Mouse (Mus musculus) T-helper 17 cell (primary cell): ENCODE measurements around the gene Wwc2.

Experiments
- in situ Hi-C, 2 experiments: fragments of 300-600 bp; cut with MboI, MseI; formaldehyde crosslinking; loops; 1 replicate in 1 of 2; 2 replicates in 1 of 2; pipeline ENCODE4 v1.15.1; 2025; ENCODE audit warnings: high pct_unique_total_duplicates in 2 of 2

Gene Wwc2

DNA sequence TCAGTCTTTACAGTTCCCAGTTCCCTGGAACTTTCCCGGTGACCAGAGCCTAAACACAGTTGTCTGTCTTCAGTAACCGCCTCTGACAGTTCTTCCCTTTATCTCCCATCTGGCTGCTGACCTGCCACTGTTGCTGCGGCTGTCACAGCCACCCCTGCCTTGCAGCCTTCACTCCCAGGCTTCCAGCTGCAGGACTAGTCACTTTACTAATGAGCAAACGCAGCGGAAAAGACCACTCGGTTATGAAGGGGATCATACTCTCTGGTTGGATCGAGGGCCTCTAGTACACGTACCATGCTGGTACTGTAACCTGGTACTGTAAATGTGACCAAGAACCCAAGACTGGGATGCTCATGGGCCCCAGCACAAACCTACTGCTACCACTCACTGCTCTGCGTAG lies 83.7 kb downstream of the Wwc2 start:
- in situ Hi-C loops, result no loop called here

GRCm38 (mm10) chr8:47906142-47906541 lies 84.6 kb downstream of the Wwc2 start:
- in situ Hi-C loops, result no loop called here

DNA sequence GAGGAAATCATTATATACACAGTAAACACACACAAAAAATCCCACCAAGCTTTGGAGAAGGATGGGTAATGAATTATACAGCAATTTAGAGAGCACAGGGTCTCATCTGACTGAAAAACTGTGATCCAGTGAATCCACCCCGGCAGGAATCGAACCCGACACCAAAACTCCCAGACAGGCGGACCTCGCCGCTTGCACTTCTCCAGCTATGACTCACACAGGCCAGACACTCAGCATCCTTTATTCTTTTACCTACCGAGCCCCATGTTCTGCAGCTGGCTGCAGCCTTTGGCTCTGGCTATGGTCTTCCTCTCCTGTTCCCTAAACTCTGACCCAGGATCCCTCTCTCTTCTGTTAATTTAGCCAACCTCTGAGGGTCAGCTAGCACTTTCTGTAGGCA lies 85.5 kb downstream of the Wwc2 start:
- in situ Hi-C loops, result no loop called here

GRCm38 (mm10) chr8:47904004-47904403 lies 86.7 kb downstream of the Wwc2 start:
- in situ Hi-C loops, result no loop called here

DNA sequence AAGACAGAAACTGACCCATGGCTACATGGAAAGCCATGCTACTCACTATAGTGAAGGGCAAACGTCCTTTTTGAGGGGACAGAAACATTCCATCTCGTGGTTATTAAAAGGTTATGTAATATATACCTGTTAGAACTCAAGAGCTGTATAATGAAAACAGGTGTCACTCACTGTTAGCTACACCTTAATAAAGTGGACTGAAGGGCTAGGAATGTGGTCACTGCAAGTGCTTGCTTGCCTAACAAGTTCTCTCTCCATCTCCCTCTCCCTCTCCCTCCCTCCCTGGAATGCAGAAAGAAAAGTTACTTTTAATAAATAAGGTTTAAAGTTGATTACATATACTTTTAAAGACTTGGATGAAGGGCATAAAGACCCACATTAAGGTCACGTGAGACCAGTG lies 88.0 kb downstream of the Wwc2 start:
- in situ Hi-C loops, result no loop called here

DNA sequence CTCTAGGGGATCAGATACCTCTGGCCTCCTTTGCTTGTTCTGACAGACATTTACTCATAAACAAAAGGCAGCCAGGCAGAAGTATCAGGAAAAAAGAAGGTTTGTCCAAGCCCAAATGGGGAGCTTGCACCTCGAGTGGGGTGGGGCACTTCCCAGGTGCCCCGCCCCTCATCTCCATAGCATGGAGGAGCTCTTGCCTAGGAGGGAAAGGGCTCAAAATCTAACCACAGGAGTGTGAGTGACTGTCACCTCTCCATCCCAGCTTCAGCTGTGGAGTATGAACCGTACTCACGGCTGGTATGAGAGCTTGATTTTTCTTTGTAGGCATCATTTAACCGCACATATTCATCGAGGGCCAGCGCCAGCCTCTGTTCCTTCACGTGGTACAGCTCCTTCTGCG lies 90.4 kb downstream of the Wwc2 start:
- in situ Hi-C loops, result no loop called here

DNA sequence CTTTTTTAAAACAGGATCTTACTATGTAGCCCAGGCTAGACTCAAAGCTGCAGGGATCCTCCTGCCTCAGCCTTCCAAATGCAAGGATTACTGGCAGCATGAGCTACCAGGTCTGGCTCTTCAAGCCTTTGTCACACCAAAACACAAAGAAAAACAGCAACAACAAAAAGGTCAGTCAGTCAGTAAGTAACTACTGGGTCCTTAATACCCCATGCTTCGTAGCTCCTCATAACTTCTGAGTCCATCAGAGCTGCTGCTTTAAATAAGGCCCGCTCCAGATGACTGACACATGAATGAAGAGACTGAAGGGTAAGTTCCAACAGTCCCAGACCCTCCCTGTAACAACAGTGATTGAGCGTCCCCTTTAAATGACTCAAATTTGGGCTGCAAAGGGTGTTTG lies 90.8 kb downstream of the Wwc2 start:
- in situ Hi-C loops, result loop anchor here in 1 of 2 experiments (10.0 kb wide), 1 partner anchor 515 kb away; no protein-coding TSS in a partner anchor

- in situ Hi-C loops, result loop anchor here in 1 of 2 experiments (10.0 kb wide), 1 partner anchor 508 kb away; no protein-coding TSS in a partner anchor
Measured at GRCm38 (mm10) chr8:47892419-47892818, 98.3 kb downstream of the Wwc2 start.

DNA sequence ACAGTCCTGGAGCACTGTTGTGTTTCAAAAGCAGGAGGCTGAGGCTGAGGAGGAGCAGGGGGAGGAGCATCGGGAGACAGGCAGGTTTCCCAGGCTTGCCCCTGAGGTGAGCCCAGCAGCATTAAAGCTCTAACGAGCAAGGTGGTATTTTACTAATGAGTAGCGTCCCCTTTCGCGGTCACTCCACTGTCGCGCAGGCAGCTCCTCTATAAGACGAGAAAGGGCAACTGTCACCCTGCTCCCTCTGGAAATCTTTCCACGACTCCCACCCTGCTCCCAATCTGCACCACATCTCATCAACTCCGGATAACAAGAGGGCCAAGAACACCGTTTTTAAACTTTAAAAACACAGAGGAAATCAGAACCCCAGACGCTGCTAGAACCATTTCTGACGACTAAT lies 99.1 kb downstream of the Wwc2 start:
- in situ Hi-C loops, result loop anchor here in 1 of 2 experiments (10.0 kb wide), 1 partner anchor 507 kb away; no protein-coding TSS in a partner anchor

DNA sequence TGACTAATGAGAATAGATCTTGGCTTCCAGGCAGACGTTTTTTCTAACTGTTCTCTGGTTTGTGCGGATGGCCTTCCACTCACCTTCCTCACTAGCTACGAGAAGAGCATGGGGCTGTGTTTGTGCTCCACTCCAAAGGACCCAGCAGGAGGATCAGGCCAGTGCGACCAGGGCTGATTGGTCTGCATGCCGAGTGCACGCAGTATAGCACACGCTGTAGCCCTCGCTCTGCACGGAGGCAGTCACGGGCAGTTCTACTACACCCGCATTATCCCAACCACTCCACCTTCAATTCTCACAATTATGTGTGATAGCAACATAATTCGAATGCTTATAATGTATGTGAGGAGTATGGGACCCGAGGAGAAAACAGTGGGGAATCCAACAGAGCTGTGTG lies 99.9 kb downstream of the Wwc2 start:
- in situ Hi-C loops, result loop anchor here in 1 of 2 experiments (10.0 kb wide), 1 partner anchor 506 kb away; no protein-coding TSS in a partner anchor

DNA sequence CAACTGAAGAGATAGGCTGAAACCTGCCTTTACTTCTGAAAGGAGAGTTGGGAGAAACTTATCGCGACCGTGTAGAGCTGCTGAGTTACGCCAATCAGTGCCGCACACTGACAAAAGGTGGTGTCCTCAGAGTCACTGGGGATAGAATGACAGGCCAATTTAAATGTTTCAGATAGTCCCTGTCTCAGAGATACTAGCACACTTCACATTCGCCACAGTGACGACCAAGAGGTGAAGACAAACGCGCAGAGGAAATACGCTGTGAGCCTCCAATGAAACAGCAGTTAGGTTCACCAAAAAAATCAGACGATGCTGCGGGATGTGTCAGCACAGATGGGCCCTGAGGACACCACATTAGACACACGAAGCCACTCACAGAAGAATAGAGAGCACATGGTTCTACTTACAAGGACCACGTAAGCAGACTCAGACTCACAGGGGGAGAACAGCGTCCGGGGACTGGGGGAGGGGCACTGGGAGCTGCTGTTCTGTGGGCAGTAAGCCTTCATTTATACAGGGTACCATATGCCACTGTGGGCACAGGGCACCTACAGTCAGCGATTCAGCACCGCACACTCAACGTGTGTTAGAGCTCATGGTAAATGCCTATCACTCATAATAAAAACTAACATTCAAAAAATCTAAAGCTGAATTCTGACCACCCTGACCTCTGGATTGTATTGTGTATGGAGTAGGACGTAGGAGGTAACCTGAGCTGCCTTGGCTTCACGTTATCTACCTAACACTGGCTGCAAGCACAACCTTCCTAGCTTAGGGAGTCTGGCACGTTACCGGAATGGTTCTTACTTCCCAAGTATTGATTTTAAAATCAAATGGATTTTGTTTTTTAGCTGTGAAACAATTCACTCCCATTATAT lies 100.5 kb downstream of the Wwc2 start:
- in situ Hi-C loops, result loop anchor here in 1 of 2 experiments (10.0 kb wide), 1 partner anchor 505 kb away; no protein-coding TSS in a partner anchor

DNA sequence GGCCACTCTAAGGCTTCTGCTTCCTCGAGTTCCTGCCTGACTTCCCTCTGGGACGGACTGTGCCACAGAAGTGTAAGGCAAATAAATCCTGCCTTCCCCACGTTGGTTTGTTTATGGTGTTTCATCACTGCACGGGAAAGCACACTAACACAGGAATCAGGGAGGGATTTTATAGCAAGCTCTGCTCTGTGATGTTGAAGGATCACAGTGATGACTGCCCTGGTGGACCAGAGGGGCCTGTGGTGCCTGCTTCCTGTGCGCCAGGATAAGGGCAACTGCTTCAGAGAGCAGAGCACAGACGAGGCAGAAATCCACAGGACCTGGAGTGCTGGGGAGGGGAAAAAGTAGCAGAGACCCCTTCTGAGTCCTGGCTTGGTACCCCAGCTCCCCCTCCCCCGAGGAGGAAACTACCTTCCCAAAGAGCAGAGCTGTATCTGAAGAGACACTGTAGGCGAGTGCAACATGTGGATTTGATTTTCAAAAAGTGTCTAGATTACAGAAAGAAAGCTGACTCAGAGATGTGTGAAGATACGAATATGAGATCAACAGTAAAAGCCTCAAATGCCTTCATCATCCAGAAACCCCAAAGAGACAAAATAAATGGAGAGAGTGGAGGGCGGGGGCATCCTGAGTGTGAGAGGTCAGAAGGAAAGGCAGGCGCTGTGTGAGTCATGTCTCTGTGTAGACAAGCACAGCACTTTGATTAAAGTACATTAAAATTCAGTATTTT lies 101.7 kb downstream of the Wwc2 start:
- in situ Hi-C loops, result no loop called here

- in situ Hi-C loops, result loop anchor here in 1 of 2 experiments (5.0 kb wide), 1 partner anchor 33 kb away; no protein-coding TSS in a partner anchor
Measured at GRCm38 (mm10) chr8:47884306-47884705, 106.4 kb downstream of the Wwc2 start.

- in situ Hi-C loops, result loop anchor here in 1 of 2 experiments (5.0 kb wide), 1 partner anchor 34 kb away; no protein-coding TSS in a partner anchor
Measured at GRCm38 (mm10) chr8:47883739-47884138, 107.0 kb downstream of the Wwc2 start.

GRCm38 (mm10) chr8:47878516-47878915 lies 112.2 kb downstream of the Wwc2 start:
- in situ Hi-C loops, result no loop called here

GRCm38 (mm10) chr8:47875865-47876264 lies 114.9 kb downstream of the Wwc2 start:
- in situ Hi-C loops, result no loop called here

- in situ Hi-C loops, result loop anchor here (5.0 kb wide), 2 partner anchors 138 to 143 kb away; no protein-coding TSS in a partner anchor
Measured at GRCm38 (mm10) chr8:47874497-47875178, 116.1 kb downstream of the Wwc2 start.

DNA sequence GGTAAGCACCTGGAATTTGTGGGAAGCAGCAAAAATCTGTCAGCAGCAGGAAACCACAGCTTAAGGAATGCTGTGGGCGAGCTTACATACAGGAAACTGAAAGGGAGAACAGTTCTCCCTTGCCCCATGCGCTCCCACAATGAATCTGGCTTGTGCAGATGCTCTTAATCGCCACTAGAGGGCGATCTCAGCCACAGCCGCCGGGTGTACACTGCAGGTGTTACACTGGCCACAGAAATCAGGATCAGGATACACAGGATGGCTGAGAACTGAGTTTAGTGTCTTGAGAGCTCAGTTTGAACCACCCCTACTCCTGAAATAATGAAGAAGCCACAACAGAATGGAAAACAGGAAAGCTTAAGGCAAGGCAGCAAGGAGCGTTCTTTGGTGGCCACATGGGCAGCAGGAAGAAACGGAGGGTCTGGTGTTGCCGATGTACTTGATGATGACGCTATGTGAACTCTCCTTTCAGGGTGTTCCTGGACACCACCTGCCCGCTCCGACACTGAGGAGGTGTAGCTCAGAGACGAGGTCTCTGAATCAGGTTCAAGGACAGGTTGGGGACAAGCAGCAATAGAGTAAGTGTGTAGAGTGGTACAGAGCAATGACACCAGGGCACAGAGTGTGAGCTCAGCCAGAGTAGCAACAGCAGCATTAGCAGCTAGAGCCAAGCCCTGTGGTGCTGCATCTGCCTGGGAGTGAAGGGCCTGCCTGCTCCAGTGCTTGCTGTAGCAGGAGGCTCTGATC lies 118.2 kb downstream of the Wwc2 start:
- in situ Hi-C loops, result loop anchor here (5.0 kb wide), 2 partner anchors 140 to 145 kb away; no protein-coding TSS in a partner anchor

- in situ Hi-C loops, result loop anchor here in 1 of 2 experiments (5.0 kb wide), 1 partner anchor 55 kb away; no protein-coding TSS in a partner anchor
Measured at GRCm38 (mm10) chr8:47867067-47867466, 123.7 kb downstream of the Wwc2 start.

GRCm38 (mm10) chr8:47866568-47866967 lies 124.2 kb downstream of the Wwc2 start:
- in situ Hi-C loops, result loop anchor here in 1 of 2 experiments (5.0 kb wide), 1 partner anchor 56 kb away; no protein-coding TSS in a partner anchor
